Mouse (Mus musculus): ENCODE results near the gene Camta1.

The Camta1 gene

DNA sequence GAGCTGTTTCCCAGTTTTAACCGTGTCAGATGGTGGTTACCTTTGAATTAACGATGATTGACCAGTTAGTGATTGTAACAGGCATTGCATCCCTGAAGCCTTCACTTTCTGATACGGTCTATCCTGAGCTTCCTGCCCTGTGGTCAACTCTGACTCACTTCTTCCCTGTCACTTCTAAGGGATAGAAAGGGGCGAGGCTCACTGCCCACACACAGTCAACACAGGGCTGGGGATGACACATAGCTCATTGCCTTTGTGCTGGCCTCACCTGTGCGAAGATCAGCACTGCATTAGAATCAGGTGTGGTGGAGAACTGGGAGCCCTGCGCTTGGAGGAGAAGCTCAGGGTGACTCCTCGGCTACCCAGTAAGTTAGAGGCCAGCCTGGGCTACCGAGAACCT, 892.7 kb downstream of the Camta1 start:
- in situ Hi-C loops (cut with MboI; ENCODE audit: low sequenced_read_pairs): no loop called here

GRCm38 (mm10) chr4:150966556-150966955, 895.1 kb downstream of the Camta1 start:
- in situ Hi-C loops (cut with MboI; ENCODE audit: low sequenced_read_pairs): no loop called here

GRCm38 (mm10) chr4:150965555-150965951, 896.1 kb downstream of the Camta1 start:
- in situ Hi-C loops (cut with MboI; ENCODE audit: low sequenced_read_pairs): no loop called here

- in situ Hi-C loops (cut with MboI; ENCODE audit: low sequenced_read_pairs): no loop called here
These were observed 896.8 kb downstream of the Camta1 start for GRCm38 (mm10) chr4:150964635-150965554.

GRCm38 (mm10) chr4:150963711-150964110, 898.0 kb downstream of the Camta1 start:
- in situ Hi-C loops (cut with MboI; ENCODE audit: low sequenced_read_pairs): no loop called here

DNA sequence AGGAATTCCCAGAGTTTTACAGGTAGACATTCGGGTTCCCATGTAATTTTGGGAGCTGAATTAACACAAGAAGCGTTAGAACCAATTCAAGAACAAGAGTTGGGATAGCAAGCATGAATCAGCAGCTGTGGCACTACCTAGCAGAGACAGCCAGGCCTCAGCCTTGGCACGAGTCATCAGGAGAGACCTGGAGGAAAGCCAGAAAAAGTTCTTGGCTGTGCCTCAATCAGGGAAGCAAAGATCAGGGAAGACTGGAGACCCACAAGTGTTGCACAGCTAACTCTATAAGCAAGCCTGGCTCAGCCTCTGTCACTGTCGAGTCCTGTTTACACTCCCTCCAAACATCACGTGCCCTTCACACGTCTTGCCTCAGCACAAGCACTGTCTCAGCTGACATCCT, 899.4 kb downstream of the Camta1 start:
- in situ Hi-C loops (cut with MboI; ENCODE audit: low sequenced_read_pairs): no loop called here

DNA sequence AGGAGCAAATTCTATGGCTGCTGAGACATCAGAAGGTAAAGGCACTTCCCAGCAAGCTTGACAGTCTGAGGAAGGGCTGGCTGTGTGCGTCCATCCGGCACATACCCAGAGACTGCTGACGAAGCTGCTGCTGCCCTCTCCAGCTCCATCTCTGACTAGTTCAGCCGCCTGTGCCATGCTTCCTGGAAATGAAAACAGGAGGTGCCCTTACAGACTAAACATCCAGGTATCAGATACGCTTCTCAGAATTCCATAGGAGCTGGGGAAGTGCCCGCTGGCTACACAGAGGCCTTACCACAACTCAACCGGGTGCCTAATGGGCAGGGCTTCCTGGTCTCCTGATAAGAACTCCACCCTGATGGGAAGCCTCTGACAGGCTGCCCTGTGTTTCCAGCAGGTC, 903.1 kb downstream of the Camta1 start:
- in situ Hi-C loops (cut with MboI; ENCODE audit: low sequenced_read_pairs): no loop called here

DNA sequence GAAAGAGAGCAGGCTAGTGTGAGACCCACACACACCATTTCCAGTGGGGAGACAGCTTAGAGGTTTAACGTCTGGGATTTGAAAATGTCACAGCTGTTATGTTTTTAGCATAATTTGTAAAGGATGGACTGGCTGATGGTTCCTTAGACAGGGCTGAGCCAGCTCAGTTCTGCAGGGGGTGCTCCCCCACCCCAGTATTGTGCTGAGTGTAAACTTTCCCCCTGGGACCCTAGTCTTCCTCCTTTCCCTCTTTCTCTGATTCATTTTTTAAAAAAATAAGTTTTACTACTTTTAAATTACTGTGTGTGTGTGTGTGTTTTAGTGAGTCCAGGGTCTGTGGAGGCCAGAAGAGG, 904.6 kb downstream of the Camta1 start:
- in situ Hi-C loops (cut with MboI; ENCODE audit: low sequenced_read_pairs): no loop called here

DNA sequence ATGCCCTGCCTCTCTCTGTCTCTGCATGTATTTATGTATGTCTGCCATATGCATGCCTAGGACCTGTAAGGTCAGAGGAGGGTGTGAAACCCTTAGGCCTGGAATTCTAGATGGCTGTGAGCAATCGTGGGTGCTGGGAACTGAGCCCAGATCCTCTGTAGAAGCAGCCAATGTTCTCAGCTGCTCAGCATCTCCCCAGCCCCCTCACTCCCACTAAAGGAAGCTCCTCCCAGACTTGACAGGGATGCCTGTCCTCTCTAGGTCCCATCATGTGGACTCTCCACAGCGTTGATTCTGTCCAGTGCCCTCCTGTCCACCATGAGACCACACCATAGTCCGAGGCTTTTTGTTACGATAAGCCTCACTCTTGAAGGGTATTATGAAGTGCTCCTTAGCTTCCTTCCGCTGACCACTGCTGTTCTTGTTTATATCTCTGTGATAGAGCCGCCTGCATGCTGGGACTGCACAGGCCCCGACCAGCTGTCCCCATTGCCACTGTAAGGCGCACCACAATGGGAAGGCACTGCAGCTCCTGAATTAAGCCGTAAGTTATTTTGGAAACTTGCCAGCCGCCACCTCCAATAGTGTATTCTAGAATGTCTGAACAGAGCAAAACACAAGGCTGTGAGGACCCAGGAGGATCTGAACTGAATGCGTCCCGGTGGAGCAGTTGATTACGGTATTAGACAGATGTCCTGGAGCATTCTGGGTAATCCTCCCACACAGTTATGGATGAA, 905.1 kb downstream of the Camta1 start:
- in situ Hi-C loops (cut with MboI; ENCODE audit: low sequenced_read_pairs): no loop called here

DNA sequence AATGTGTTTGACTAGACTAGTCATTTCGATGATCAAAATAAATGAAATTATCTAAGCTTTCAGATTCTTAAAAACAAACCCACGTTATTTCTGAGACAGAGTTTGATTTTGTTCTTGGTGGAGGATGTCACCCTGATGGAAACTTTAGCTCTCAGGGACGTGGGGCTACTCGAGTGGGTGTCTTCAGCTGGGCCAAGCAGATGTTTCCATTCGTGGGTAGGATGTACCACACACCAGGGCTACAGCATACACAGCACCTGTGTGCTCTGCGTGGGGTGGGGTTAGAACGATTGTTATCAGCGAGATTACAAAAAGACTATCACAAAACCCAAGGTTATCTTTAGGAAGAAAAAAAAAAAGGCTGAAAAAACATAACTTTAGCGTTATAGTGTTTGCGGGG, 910.7 kb downstream of the Camta1 start:
- in situ Hi-C loops (cut with MboI; ENCODE audit: low sequenced_read_pairs): no loop called here

DNA sequence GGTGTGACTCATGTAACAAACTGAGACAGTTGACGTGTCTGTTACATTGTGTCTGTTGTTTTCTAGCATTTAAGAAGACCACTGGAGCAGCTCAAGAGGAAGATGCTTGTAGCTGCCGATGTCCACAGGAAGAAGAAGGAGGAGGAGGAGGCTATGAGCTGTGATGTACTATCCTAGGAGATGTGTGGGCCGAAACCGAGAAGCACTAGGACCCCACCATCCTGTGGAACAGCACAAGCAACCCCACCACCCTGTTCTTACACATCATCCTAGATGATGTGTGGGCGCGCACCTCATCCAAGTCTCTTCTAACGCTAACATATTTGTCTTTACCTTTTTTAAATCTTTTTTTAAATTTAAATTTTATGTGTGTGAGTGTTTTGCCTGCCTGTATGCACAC, 917.0 kb downstream of the Camta1 start:
- in situ Hi-C loops (cut with MboI; ENCODE audit: low sequenced_read_pairs): no loop called here

DNA sequence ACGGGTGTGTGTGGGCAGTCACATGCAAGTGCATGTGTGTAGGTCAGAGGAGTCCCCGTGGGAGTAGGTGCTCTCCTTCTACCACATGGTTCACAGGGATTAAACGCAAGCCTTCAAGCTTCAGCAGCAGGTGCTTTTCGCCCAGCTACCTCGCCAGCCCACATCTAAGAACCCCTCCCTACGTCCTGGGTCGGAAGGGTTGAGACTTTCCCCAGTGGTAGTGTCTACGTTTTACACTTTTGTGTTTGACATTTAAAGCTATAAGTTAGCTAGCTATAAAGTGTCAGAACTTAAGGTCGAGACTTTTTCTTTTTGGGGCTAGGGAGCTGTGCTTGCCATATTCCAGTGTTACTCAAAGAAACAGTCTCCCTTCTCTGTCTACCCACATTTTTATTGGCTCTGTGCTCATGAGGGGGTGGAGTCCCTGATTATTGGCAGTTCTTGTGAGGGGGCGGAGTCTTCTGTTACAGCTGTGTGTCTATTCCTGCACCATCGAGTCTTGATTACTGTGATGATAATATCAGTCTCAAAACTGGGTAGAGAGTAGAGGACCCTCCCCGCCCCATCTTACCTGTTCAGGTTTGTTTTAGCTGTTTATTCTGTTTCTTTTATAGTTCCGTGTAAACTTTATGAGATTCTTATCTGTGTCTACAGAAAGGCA, 921.6 kb downstream of the Camta1 start:
- in situ Hi-C loops (cut with MboI; ENCODE audit: low sequenced_read_pairs): no loop called here

DNA sequence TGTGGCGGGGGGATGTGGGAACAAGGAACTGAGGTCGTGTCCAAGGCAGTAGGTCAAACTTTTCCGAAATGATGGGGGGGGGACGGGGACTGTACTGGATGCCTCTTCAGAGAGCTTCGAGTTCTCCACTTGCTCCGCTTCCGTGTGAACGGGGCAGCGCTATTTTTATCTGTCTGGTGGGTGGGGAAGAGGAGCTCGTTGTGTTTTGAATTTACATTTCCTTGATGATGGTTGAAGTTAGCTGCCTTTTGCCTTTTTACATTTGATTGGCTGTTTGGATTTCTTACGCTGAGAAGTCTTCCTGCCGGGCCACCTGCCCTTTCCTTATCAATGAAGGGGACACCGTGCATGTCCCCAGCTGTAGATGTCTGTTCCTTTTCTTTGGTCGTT, 923.6 kb downstream of the Camta1 start:
- in situ Hi-C loops (cut with MboI; ENCODE audit: low sequenced_read_pairs): no loop called here

DNA sequence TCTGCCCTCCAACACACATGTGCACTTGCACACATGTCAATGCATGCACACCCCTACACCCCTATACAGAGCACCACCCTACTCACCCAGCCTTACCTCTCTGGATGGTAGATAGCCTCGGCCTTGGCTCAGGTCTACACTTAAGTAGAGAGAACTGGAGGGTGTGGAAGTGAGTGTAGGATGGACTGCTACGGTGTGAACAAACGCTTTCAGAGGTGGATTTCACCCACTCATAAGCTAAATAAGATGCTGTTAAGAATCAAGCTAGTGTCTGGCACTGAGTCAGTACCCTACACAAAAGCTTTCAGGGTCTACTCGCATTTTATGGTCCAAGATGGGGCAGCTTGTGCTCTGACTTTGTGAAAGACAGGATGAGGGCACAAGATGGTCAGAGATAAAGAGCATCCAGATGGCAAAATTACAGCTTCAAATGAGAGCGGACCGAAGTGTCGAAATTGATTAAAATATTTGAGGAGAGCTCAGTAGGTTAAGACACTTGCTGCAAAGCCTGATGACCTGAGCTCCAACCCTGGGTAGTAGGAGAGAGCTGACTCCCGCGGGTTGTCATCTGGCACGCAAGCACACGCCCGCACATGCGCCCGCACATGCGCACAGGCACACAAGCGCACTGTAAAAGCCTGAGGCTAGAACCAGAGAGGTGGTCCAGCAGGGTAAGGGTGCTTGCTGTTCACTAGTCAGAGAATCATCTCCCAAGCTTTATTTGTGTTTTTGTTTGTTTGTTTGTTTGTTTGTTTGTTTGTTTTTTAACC, 924.2 kb downstream of the Camta1 start:
- in situ Hi-C loops (cut with MboI; ENCODE audit: low sequenced_read_pairs): no loop called here

GRCm38 (mm10) chr4:150933503-150933902, 928.2 kb downstream of the Camta1 start:
- in situ Hi-C loops (cut with MboI; ENCODE audit: low sequenced_read_pairs): no loop called here

GRCm38 (mm10) chr4:150927789-150928188, 933.9 kb downstream of the Camta1 start:
- in situ Hi-C loops (cut with MboI; ENCODE audit: low sequenced_read_pairs): no loop called here

GRCm38 (mm10) chr4:150926924-150927705, 934.6 kb downstream of the Camta1 start:
- in situ Hi-C loops (cut with MboI; ENCODE audit: low sequenced_read_pairs): no loop called here

GRCm38 (mm10) chr4:150925923-150926322, 935.8 kb downstream of the Camta1 start:
- in situ Hi-C loops (cut with MboI; ENCODE audit: low sequenced_read_pairs): no loop called here

DNA sequence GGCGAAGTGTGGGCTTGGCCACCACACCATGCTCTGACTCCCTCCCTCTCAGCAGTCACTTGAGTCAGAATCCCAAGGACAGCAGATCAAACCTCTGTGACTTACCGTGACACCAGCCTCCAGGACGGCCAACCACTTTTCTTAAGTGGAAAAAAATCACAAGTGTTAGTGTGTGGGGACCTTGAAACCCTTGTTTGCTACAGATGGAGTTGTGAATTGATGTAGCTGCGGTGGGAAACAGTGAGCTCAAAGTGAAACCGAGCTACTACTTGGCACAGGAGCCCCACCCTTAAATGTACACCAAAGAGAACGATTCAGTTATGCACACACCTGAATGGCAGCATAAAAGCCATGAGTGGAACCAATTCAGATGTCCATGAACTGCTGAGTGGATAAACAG, 936.7 kb downstream of the Camta1 start:
- in situ Hi-C loops (cut with MboI; ENCODE audit: low sequenced_read_pairs): no loop called here

DNA sequence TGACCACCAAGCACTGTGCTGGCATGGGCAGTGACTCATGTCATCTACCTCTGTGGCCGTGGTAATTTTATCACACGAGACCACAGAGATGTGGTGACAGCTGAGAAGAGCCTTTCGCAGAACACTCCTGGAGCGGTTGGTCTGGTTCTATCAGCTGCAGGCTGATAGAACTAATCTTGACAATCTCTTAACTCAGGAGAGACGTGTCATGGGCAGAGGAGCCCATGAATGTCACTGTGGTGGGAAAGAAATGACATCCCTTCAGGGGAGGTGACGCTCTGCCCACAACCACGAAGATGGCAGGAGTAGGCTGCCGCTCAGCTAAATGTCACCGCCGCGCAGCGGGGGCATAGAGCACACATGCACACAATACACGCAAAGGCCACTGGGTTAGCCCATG, 937.4 kb downstream of the Camta1 start:
- in situ Hi-C loops (cut with MboI; ENCODE audit: low sequenced_read_pairs): no loop called here
